Mouse (Mus musculus): ENCODE measurements around the gene Cpt1a. TPM values are rescaled to one million over a fixed set of nuclear protein-coding genes. Genes with fewer than 3 reads are reported as not detected.
A peak's percentile ranks its signal among the peaks of the same experiment; 100 is the strongest.

Cpt1a gene
- polyA plus RNA-seq, 1 experiment from 2014 or later: 5.8 TPM

- H3K4me2 ChIP-seq: no peak overlapping the region
- no peaks in the 10 kb centered on the region for H3K4me1 ChIP-seq (replicated peaks)
- no peaks in the 10 kb centered on the region for H3K27me3 ChIP-seq
- H3K9me3 ChIP-seq (replicated peaks): no peaks in the 10 kb centered on the region
- no peak overlapping the region for H3K27ac ChIP-seq (replicated peaks)
- no peak overlapping the region for H3K9ac ChIP-seq
- H3K36me3 ChIP-seq (replicated peaks): peaks cover 19% of the 10 kb centered on the region
- 86% methylated on average over 3 of the region's 3 CpGs for WGBS (ENCODE audit: insufficient replicate concordance)
- no peak for ATAC-seq (ENCODE audit: insufficient read depth)
- no peak overlapping the region for H3K4me3 ChIP-seq (replicated peaks)
Measured at GRCm38 (mm10) chr19:3368276-3368675, 46.1 kb downstream of the Cpt1a start.

DNA sequence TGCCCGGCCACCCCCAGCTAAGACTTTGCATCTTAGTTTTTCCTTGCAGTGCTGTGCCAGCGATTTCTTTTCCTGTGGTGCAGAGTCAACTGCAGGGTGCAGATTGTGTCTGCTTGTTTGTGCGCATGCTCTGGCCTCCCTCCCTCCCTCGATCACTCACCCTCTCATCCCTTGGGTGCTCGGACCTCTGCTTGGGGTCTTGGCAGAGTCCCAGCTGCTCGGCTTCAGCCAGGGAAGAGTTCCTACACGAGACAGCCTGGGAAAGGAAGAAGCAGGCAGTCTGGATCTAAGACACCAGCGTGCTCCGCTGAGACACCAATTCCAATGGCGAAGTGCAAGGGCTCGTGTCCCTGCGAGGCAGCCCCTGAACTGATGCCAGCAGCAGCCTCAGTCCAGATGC is 51.2 kb downstream of the Cpt1a start:
- WGBS (ENCODE audit: insufficient replicate concordance): 68% methylated on average over 12 of the region's 12 CpGs
- Histone ChIP-seq H3K9me3 (replicated peaks) (no peaks in the 10 kb centered on the region), H3K4me1 (replicated peaks) (0 out of 2 replicates have a peak, but pooled peaks cover 3% of the 10 kb centered on the region), H3K9ac (no peak overlapping the region), H3K4me3 (replicated peaks) (no peak overlapping the region), H3K27ac (replicated peaks) (no peak overlapping the region), H3K36me3 (replicated peaks) (peaks cover 13% of the 10 kb centered on the region), H3K27me3 (no peaks in the 10 kb centered on the region), H3K4me2 (no peak overlapping the region)
- no peak for ATAC-seq (ENCODE audit: insufficient read depth)

DNA sequence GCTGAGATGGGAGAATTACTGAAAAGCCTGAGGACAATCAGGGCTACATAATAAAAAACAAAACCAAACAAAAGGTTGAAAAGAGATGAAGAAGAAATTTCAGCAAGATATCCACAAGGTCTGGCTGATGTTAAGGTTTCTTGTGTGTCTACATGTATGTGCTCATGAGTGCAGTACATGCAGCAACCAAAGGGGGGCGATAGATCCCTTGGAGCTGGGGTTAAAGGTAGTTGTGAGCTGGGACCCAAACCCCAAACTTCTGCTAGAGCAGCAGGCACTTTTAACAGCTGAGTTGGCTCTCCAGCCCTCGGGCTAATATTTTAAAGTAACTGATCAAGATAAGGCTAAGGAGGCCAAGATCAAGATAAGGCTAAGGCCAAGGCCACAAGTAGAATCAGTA is 51.9 kb downstream of the Cpt1a start:
- Histone ChIP-seq H3K4me3 (replicated peaks) (no peak overlapping the region), H3K36me3 (replicated peaks) (peaks cover 13% of the 10 kb centered on the region), H3K27me3 (no peaks in the 10 kb centered on the region), H3K27ac (replicated peaks) (no peak overlapping the region), H3K9ac (no peak overlapping the region), H3K9me3 (replicated peaks) (no peaks in the 10 kb centered on the region), H3K4me2 (no peak overlapping the region), H3K4me1 (replicated peaks) (0 out of 2 replicates have a peak, but pooled peaks cover 3% of the 10 kb centered on the region)
- WGBS (ENCODE audit: insufficient replicate concordance): 53% methylated on average over 2 of the region's 2 CpGs
- no peak for ATAC-seq (ENCODE audit: insufficient read depth)

DNA sequence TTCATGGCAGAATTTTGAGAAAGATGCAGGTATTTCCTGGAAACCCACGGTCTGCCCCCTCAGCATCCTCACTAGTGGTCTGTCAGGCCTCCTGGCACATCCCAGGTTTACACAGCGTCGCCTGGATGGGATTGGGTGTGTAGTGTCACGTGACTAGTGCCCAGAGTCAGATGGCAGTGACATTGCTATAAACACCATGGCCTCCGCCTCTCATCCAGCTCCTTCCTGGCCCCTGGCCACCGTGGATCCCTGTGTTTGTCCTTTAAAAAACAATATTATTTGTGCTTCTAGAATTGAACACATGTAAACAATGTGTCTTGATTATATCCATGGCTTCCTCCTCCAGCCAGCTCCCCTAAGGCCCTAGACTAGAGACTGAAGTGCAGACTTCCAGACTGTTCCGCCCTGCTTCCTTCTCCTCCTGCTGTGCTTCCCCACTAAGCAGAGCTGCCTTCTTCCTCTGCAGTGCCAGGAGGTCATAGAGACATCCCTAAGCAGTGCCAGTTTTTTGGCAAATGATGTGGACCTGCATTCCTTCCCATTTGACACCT is 53.9 kb downstream of the Cpt1a start:
- WGBS (ENCODE audit: insufficient replicate concordance): 68% methylated on average over 7 of the region's 7 CpGs
- no peaks in the 10 kb centered on the region for H3K27me3 ChIP-seq
- H3K9ac ChIP-seq: no peak overlapping the region
- 0 out of 2 replicates have a peak, but pooled peaks cover 3% of the 10 kb centered on the region for H3K4me1 ChIP-seq (replicated peaks)
- no peak overlapping the region for H3K27ac ChIP-seq (replicated peaks)
- no peak for ATAC-seq (ENCODE audit: insufficient read depth)
- H3K4me2 ChIP-seq: no peak overlapping the region
- H3K9me3 ChIP-seq (replicated peaks): no peaks in the 10 kb centered on the region
- H3K36me3 ChIP-seq (replicated peaks): peaks cover 19% of the 10 kb centered on the region
- no peak overlapping the region for H3K4me3 ChIP-seq (replicated peaks)

DNA sequence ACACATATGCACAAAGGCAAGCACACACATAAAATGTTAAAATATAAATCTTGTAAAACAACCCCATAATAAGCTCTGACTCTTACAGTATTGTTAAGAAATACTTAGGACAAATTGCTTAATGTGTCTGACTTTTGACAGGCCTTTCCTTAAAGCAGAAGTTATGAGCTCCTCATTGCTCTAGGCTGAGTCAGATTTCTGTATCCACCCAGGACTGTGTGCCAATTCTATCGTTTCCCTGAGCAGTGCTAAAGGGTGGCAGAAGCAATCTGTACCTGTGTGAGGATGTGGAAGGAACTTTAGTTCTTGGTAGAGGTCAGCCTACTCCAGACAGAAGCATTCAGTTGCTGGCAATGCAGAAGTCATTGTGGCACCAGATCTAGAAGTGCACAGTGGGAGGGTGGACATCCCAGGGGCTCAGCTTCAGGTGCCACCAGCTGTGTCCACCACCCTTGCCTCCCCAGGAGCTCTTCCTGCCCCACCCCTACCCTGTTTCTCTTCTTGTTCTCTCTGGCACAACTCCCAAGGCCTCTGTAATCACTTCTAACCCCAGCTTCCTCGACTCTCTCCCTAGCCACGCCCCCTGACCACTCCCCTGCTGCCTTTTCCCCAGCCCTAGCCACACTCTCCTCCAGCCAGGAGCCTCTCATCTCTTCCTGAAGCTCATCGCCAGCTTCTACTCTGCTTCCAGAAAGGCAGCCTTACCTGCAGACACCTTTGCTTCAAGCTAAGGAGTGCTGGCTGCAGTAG is 55.0 kb downstream of the Cpt1a start:
- 27% methylated on average over 4 of the region's 4 CpGs for WGBS (ENCODE audit: insufficient replicate concordance)
- peaks cover 19% of the 10 kb centered on the region for H3K36me3 ChIP-seq (replicated peaks)

GRCm38 (mm10) chr19:3378614-3379013 is 56.5 kb downstream of the Cpt1a start:
- ATAC-seq (ENCODE audit: insufficient read depth): peak; percentile 20; the same call in 1 of the 2 replicates
- WGBS (ENCODE audit: insufficient replicate concordance): 85% methylated on average over 3 of the region's 3 CpGs
- H3K4me3 ChIP-seq (replicated peaks): no peak overlapping the region
- H3K4me1 ChIP-seq (replicated peaks): 0 out of 2 replicates have a peak, but pooled peaks cover 3% of the 10 kb centered on the region
- H3K9ac ChIP-seq: no peak overlapping the region
- peaks cover 15% of the 10 kb centered on the region for H3K36me3 ChIP-seq (replicated peaks)
- no peaks in the 10 kb centered on the region for H3K27me3 ChIP-seq
- no peaks in the 10 kb centered on the region for H3K9me3 ChIP-seq (replicated peaks)
- no peak overlapping the region for H3K27ac ChIP-seq (replicated peaks)
- no peak overlapping the region for H3K4me2 ChIP-seq

More for the DNA sequence above, 55.0 kb downstream of the Cpt1a start:
- Histone ChIP-seq H3K27me3 (no peaks in the 10 kb centered on the region), H3K9ac (no peak overlapping the region), H3K4me3 (replicated peaks) (no peak overlapping the region), H3K4me1 (replicated peaks) (0 out of 2 replicates have a peak, but pooled peaks cover 3% of the 10 kb centered on the region), H3K27ac (replicated peaks) (peak overlapping the region; percentile 56), H3K9me3 (replicated peaks) (no peaks in the 10 kb centered on the region), H3K4me2 (0 out of 2 replicates have a peak overlapping the region, but pooled peaks have one; percentile 16)
- no peak for ATAC-seq (ENCODE audit: insufficient read depth)

DNA sequence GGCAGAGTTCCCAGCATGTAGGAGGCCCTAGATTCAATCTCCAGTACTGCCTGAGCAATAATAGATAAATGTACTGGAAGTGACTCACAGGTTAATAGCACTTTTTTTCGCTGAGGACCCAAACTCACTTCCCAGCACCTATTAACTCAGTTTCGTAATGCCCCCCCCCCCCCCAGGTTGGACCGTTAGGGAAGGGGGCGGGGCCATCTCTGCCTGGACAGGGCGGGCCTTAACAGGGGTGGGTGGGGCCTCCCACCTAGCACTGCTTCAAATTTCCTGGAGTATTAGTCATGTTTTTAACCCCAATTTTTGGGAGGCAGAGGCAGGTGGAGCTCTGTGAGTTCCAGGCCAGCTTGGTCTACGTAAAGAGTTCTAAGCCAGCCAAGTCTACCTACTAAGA is 65.9 kb downstream of the Cpt1a start:
- no peaks in the 10 kb centered on the region for H3K9me3 ChIP-seq (replicated peaks)
- H3K36me3 ChIP-seq (replicated peaks): no peaks in the 10 kb centered on the region; the same call in none of the 2 replicates
- H3K4me3 ChIP-seq (replicated peaks): no peak overlapping the region
- no peak for ATAC-seq (ENCODE audit: insufficient read depth)
- H3K4me2 ChIP-seq: peak overlapping the region; percentile 93; the same call in 1 of the 2 replicates
- H3K27ac ChIP-seq (replicated peaks): no peak overlapping the region
- H3K9ac ChIP-seq: no peak overlapping the region
- WGBS (ENCODE audit: insufficient replicate concordance): 53% methylated on average over 6 of the region's 6 CpGs
- H3K27me3 ChIP-seq: no peaks in the 10 kb centered on the region
- H3K4me1 ChIP-seq (replicated peaks): peaks cover 32% of the 10 kb centered on the region

DNA sequence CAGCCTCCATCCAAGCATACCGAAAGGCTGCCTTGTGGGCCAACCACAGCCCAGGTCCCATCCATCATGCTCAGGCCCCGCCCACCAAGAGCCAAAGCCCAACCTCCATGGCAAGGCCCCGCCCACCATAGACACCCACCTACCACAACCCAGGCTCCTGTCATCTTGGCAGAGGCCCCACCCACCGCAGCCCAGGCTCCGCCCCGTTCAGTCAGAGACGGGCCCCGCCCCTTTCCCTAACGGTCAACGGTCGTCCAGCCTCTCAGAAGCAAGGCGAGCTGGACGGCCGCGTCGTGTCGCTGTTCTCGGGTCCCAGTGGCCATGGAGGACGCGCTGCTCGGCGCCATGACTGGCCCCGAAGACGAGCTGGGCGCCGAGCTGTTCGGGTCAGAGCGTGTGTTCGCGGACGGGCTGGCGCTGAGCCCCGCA is 66.5 kb downstream of the Cpt1a start, which contains the start of gene Tesmin:
Gene Tesmin, plus strand, starts transcription at position 229 of the 429 bp plus-strand sequence.
- 2% methylated on average over 33 of the region's 33 CpGs for WGBS (ENCODE audit: insufficient replicate concordance)
- H3K27ac ChIP-seq (replicated peaks): peak within 1 kb of the TSS; percentile 65

GRCm38 (mm10) chr19:3389089-3389488 is 67.0 kb downstream of the Cpt1a start:
- no peaks in the 10 kb centered on the region; the same call in none of the 2 replicates for H3K36me3 ChIP-seq (replicated peaks)
- H3K27ac ChIP-seq (replicated peaks): peak overlapping the region; percentile 65
- under 1% methylated on average over 43 of the region's 43 CpGs for WGBS (ENCODE audit: insufficient replicate concordance)
- H3K9ac ChIP-seq: peak overlapping the region; percentile 51
- H3K9me3 ChIP-seq (replicated peaks): no peaks in the 10 kb centered on the region
- H3K4me1 ChIP-seq (replicated peaks): peaks cover 32% of the 10 kb centered on the region
- no peaks in the 10 kb centered on the region for H3K27me3 ChIP-seq
- peak; percentile 88 for ATAC-seq (ENCODE audit: insufficient read depth)
- H3K4me2 ChIP-seq: peak overlapping the region; percentile 93
- peak overlapping the region; percentile 57 for H3K4me3 ChIP-seq (replicated peaks)

More for the DNA sequence above, 66.5 kb downstream of the Cpt1a start, which contains the start of gene Tesmin:
- Histone ChIP-seq H3K4me3 (replicated peaks) (peak within 1 kb of the TSS; percentile 57), H3K36me3 (replicated peaks) (no peaks in the 10 kb centered on the region; the same call in none of the 2 replicates), H3K4me1 (replicated peaks) (peaks cover 32% of the 10 kb centered on the region), H3K9me3 (replicated peaks) (no peaks in the 10 kb centered on the region), H3K27me3 (no peaks in the 10 kb centered on the region), H3K4me2 (peak within 1 kb of the TSS; percentile 93), H3K9ac (peak within 1 kb of the TSS; percentile 51)
- peak; percentile 75 for ATAC-seq (ENCODE audit: insufficient read depth)

DNA sequence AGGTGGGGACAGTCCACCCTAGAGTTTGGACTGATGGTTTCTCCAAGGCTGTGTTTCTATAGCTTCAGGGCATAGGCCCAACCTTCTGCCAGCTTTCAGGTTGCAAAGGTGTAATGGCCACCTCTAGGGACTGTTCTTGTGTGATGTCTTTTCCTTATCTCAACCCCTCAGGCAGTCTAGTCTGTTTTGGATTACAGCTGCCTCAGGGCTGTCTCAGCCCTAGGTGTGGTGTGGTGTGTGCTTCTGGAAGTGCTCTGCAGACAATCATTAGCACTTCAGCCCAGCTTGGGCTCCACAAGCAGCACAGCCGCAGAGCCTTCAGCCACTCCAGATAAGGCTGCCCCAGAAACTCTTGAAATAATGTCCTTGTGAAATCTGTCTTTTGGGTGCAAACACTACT is 70.2 kb downstream of the Cpt1a start:
- Histone ChIP-seq H3K27me3 (no peaks in the 10 kb centered on the region), H3K36me3 (replicated peaks) (no peaks in the 10 kb centered on the region), H3K4me3 (replicated peaks) (no peak overlapping the region), H3K27ac (replicated peaks) (no peak overlapping the region), H3K9ac (no peak overlapping the region), H3K9me3 (replicated peaks) (no peaks in the 10 kb centered on the region), H3K4me1 (replicated peaks) (peaks cover 32% of the 10 kb centered on the region), H3K4me2 (no peak overlapping the region)
- WGBS (ENCODE audit: insufficient replicate concordance): 18% methylated on average over 1 of the region's 1 CpGs
- ATAC-seq (ENCODE audit: insufficient read depth): peak; percentile 54

- no peaks in the 10 kb centered on the region for H3K9me3 ChIP-seq (replicated peaks)
- no peaks in the 10 kb centered on the region for H3K27me3 ChIP-seq
- ATAC-seq (ENCODE audit: insufficient read depth): no peak
- H3K4me2 ChIP-seq: no peak overlapping the region
- no peak overlapping the region for H3K9ac ChIP-seq
- peaks cover 18% of the 10 kb centered on the region for H3K4me1 ChIP-seq (replicated peaks)
- no peak overlapping the region for H3K27ac ChIP-seq (replicated peaks)
- H3K4me3 ChIP-seq (replicated peaks): no peak overlapping the region
- 75% methylated on average over 3 of the region's 3 CpGs for WGBS (ENCODE audit: insufficient replicate concordance)
- H3K36me3 ChIP-seq (replicated peaks): no peaks in the 10 kb centered on the region
Measured at GRCm38 (mm10) chr19:3394216-3394615, 72.1 kb downstream of the Cpt1a start.
